Mouse (Mus musculus) intestine, embryonic 14.5 days (tissue): ENCODE data around the gene Tex101. TPM values are rescaled to one million over a fixed set of nuclear protein-coding genes. Genes with fewer than 3 reads are reported as not detected.

Experiments
- ATAC-seq: fragments of 200-750 bp; cut with Nextera tagmentation; replicated peaks from 2 replicates; pipeline ENCODE4 v1.8.0; 2017; ENCODE audit warnings: low read depth, moderate number of reproducible peaks, moderate TSS enrichment, moderate library complexity; ENCODE audit not compliant: low FRiP score, low TSS enrichment
- DNase-seq: peaks from one replicate; pipeline ENCODE4 v3.0.0-alpha.2; 2018; ENCODE audit warnings: low spot score
- H3K27ac ChIP-seq: fragments of 300-500 bp; sonication (generic); 2 replicates; pipeline ENCODE4 v1.5.1; 2014; ENCODE audit warnings: low read depth, mild to moderate bottlenecking, control low read depth
- H3K27me3 ChIP-seq: fragments of 300-500 bp; sonication (generic); replicated peaks from 2 replicates; pipeline ENCODE4 v1.6.1; 2014; ENCODE audit warnings: low read length, control low read depth; ENCODE audit not compliant: control insufficient read depth, insufficient read depth
- H3K36me3 ChIP-seq: fragments of 300-500 bp; sonication (generic); 2 replicates; pipeline ENCODE4 v1.6.1; 2014; ENCODE audit warnings: low read length, control low read depth; ENCODE audit not compliant: control insufficient read depth, insufficient read depth
- H3K4me1 ChIP-seq: fragments of 300-500 bp; sonication (generic); replicated peaks from 2 replicates; pipeline ENCODE4 v1.6.1; 2014; ENCODE audit warnings: low read length, control low read depth, mixed read lengths; ENCODE audit not compliant: control insufficient read depth, insufficient read depth
- H3K4me2 ChIP-seq: fragments of 300-500 bp; sonication (generic); 2 replicates; pipeline ENCODE4 v1.6.1; 2014; ENCODE audit warnings: low read length
- H3K4me3 ChIP-seq: fragments of 300-500 bp; sonication (generic); 2 replicates; pipeline ENCODE4 v1.5.1; 2014; ENCODE audit warnings: low read depth, low read length, control low read depth, mixed read lengths
- H3K9ac ChIP-seq: fragments of 300-500 bp; sonication (generic); 2 replicates; pipeline ENCODE4 v1.6.1; 2014; ENCODE audit warnings: mild to moderate bottlenecking, low read length
- H3K9me3 ChIP-seq: fragments of 300-500 bp; sonication (generic); 2 replicates; pipeline ENCODE4 v1.6.1; 2016; ENCODE audit warnings: low read length, control low read depth; ENCODE audit not compliant: control insufficient read depth
- WGBS: fragments of 180-500 bp; shearing (Covaris S2); extraction: QIAGEN DNeasy Blood & Tissue Kit; methylation state at CpG from one replicate; pipeline ENCODE4 v1.1.7; 2014; 5-methylcytosine and 5-hydroxymethylcytosine counted together
- polyA plus RNA-seq: library from polyadenylated mRNA; unstranded; fragments of >200 nt; fragmentation: Nextera tagmentation; extraction: Ambion mirVana; gene quantifications from 2 replicates; pipeline ENCODE4 v1.2.1, GENCODE M21; 2014

Gene Tex101
- polyA plus RNA-seq, 1 experiment from 2014 or later, result not detected

- H3K4me2 ChIP-seq, result no peak overlapping the region
- DNase-seq, result no peak
- no peak overlapping the region for H3K27ac ChIP-seq
- no peak overlapping the region for H3K9ac ChIP-seq
- peaks cover 18% of the 10 kb centered on the region for H3K27me3 ChIP-seq
- no peaks in the 10 kb centered on the region for H3K9me3 ChIP-seq
- ATAC-seq, result no peak
- H3K4me3 ChIP-seq, result no peak overlapping the region
- no peaks in the 10 kb centered on the region for H3K36me3 ChIP-seq
- H3K4me1 ChIP-seq, result no peaks in the 10 kb centered on the region
- 82% methylated on average over 6 of the region's 6 CpGs for WGBS
These were observed 32.0 kb downstream of the Tex101 start for GRCm38 (mm10) chr7:24644492-24644891.

GRCm38 (mm10) chr7:24642491-24642890 is 34.0 kb downstream of the Tex101 start:
- H3K36me3 ChIP-seq, result no peaks in the 10 kb centered on the region
- peak; percentile 36; the same call in 1 of the 2 replicates for ATAC-seq
- no peak overlapping the region for H3K9ac ChIP-seq
- DNase-seq, result peak; percentile 80
- no peaks in the 10 kb centered on the region for H3K4me1 ChIP-seq
- peaks cover 38% of the 10 kb centered on the region for H3K27me3 ChIP-seq
- H3K27ac ChIP-seq, result no peak overlapping the region
- H3K4me2 ChIP-seq, result no peak overlapping the region
- WGBS, result 13% methylated on average over 9 of the region's 9 CpGs
- H3K9me3 ChIP-seq, result no peaks in the 10 kb centered on the region
- no peak overlapping the region for H3K4me3 ChIP-seq

GRCm38 (mm10) chr7:24640450-24640849 is 36.0 kb downstream of the Tex101 start:
- DNase-seq, result no peak
- Histone ChIP-seq H3K27ac (no peak overlapping the region), H3K27me3 (peaks cover 58% of the 10 kb centered on the region), H3K9ac (no peak overlapping the region), H3K4me1 (0 out of 2 replicates have a peak, but pooled peaks cover 3% of the 10 kb centered on the region), H3K9me3 (no peaks in the 10 kb centered on the region), H3K4me3 (no peak overlapping the region), H3K36me3 (no peaks in the 10 kb centered on the region), H3K4me2 (no peak overlapping the region)
- WGBS, result 57% methylated on average over 13 of the region's 13 CpGs
- ATAC-seq, result no peak

GRCm38 (mm10) chr7:24638026-24638856 is 38.2 kb downstream of the Tex101 start:
- Histone ChIP-seq H3K9ac (no peak overlapping the region), H3K27ac (no peak overlapping the region), H3K27me3 (peaks cover 60% of the 10 kb centered on the region), H3K36me3 (no peaks in the 10 kb centered on the region), H3K4me2 (peak overlapping the region; percentile 80), H3K4me1 (0 out of 2 replicates have a peak, but pooled peaks cover 3% of the 10 kb centered on the region), H3K9me3 (0 out of 2 replicates have a peak, but pooled peaks cover under 1% of the 10 kb centered on the region), H3K4me3 (peak overlapping the region; percentile 41)
- peak; percentile 75 for DNase-seq
- ATAC-seq, result no peak; the same call in 1 of the 2 replicates
- 3% methylated on average over 35 of the region's 35 CpGs for WGBS

GRCm38 (mm10) chr7:24637046-24637445 is 39.4 kb downstream of the Tex101 start:
- Histone ChIP-seq H3K9me3 (peaks cover 6% of the 10 kb centered on the region; the same call in 1 of the 2 replicates), H3K4me1 (0 out of 2 replicates have a peak, but pooled peaks cover 3% of the 10 kb centered on the region), H3K9ac (no peak overlapping the region), H3K4me2 (peak overlapping the region; percentile 25; the same call in 1 of the 2 replicates), H3K27me3 (peaks cover 60% of the 10 kb centered on the region), H3K4me3 (no peak overlapping the region), H3K36me3 (no peaks in the 10 kb centered on the region), H3K27ac (no peak overlapping the region)
- 4% methylated on average over 17 of the region's 18 CpGs for WGBS
- DNase-seq (no peak), ATAC-seq (peak; percentile 57)

- peak within 1 kb of the TSS; percentile 80; the same call in 1 of the 2 replicates for H3K4me2 ChIP-seq
- DNase-seq (no peak), ATAC-seq (no peak)
- H3K36me3 ChIP-seq, result no peaks in the 10 kb centered on the region
- 0 out of 2 replicates have a peak within 1 kb of the TSS, but pooled peaks have one; percentile 41 for H3K4me3 ChIP-seq
- H3K27me3 ChIP-seq, result peaks cover 56% of the 10 kb centered on the region
- H3K4me1 ChIP-seq, result 0 out of 2 replicates have a peak, but pooled peaks cover 3% of the 10 kb centered on the region
- H3K27ac ChIP-seq, result no peak within 1 kb of the TSS
- 22% methylated on average over 15 of the region's 15 CpGs for WGBS
- peaks cover 6% of the 10 kb centered on the region; the same call in 1 of the 2 replicates for H3K9me3 ChIP-seq
- H3K9ac ChIP-seq, result no peak within 1 kb of the TSS
These were observed 40.2 kb downstream of the Tex101 start, which contains the start of gene Lypd3 for GRCm38 (mm10) chr7:24636264-24636663. Gene Lypd3 (plus strand): TSS chr7:24636550.

- Histone ChIP-seq H3K9me3 (peaks cover 6% of the 10 kb centered on the region; the same call in 1 of the 2 replicates), H3K27ac (no peak overlapping the region), H3K9ac (no peak overlapping the region), H3K4me3 (no peak overlapping the region), H3K36me3 (no peaks in the 10 kb centered on the region), H3K4me2 (no peak overlapping the region), H3K27me3 (peaks cover under 1% of the 10 kb centered on the region; the same call in 1 of the 2 replicates), H3K4me1 (0 out of 2 replicates have a peak, but pooled peaks cover 7% of the 10 kb centered on the region)
- 74% methylated on average over 10 of the region's 10 CpGs for WGBS
- ATAC-seq (no peak), DNase-seq (no peak)
These were observed 46.2 kb downstream of the Tex101 start for GRCm38 (mm10) chr7:24630116-24630880.

- Histone ChIP-seq H3K27ac (peak overlapping the region; percentile 57; the same call in 1 of the 2 replicates), H3K27me3 (no peaks in the 10 kb centered on the region), H3K4me1 (0 out of 2 replicates have a peak, but pooled peaks cover 7% of the 10 kb centered on the region), H3K36me3 (no peaks in the 10 kb centered on the region), H3K9me3 (peaks cover 6% of the 10 kb centered on the region; the same call in 1 of the 2 replicates), H3K4me3 (no peak overlapping the region), H3K9ac (no peak overlapping the region), H3K4me2 (peak overlapping the region; percentile 58; the same call in 1 of the 2 replicates)
- WGBS, result 71% methylated on average over 4 of the region's 4 CpGs
- DNase-seq (no peak), ATAC-seq (no peak)
These were observed 46.8 kb downstream of the Tex101 start for GRCm38 (mm10) chr7:24629672-24630071.
